Mouse (Mus musculus): ENCODE measurements around the gene Gm5724. TPM values are rescaled to one million over a fixed set of nuclear protein-coding genes. Genes with fewer than 3 reads are reported as not detected.

The Gm5724 gene
- total RNA-seq (2014; rRNA removed) = not detected in 2 replicates
- polyA plus RNA-seq (2015; fragmentation: Nextera tagmentation; extraction: Ambion mirVana) = not detected in 2 replicates

DNA sequence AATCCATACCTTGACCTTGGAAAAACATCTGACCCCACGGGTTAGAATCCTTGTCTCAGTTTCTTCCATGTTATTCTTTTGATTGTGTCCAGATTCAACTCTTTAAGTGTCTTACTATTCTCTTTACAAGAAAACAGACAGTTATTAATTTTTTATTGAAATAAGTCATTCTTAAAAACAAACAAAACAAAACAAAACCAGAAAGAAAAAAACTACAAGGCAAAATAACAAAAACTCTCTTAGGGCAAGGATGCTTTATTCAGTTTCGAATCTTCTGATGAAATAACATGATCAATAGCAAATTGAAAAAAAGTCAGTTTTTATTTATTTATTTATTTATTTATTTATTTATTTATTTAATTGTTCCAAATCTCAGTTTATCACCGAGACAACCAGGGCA lies at the start of gene Gm5724:
TSS of gene Gm5724 (minus strand) at position 101 of the 400 bp plus-strand sequence.
- Histone ChIP-seq H3K27me3 (ENCODE audit: insufficient read depth, low read length) (no peaks in the 10 kb centered on the region), H3K27ac (no peak within 1 kb of the TSS), H3K9me3 (ENCODE audit: low read length) (no peaks in the 10 kb centered on the region), H3K4me1 (ENCODE audit: insufficient read depth, low read length) (no peaks in the 10 kb centered on the region), H3K4me3 (ENCODE audit: low read length) (no peak within 1 kb of the TSS), H3K4me2 (ENCODE audit: low read depth, low read length) (no peak within 1 kb of the TSS), H3K9ac (replicated peaks; ENCODE audit: low read length) (no peak within 1 kb of the TSS), H3K36me3 (ENCODE audit: insufficient read depth, low read length) (no peaks in the 10 kb centered on the region)
- TF ChIP-seq CTCF (IDR thresholded peaks at IDR 0.05; ENCODE audit: low read depth) = no peak
- 88% methylated on average over 3 of the region's 3 CpGs for WGBS
- DNase-seq (ENCODE audit: low spot score) = no peak
- no peak for ATAC-seq

DNA sequence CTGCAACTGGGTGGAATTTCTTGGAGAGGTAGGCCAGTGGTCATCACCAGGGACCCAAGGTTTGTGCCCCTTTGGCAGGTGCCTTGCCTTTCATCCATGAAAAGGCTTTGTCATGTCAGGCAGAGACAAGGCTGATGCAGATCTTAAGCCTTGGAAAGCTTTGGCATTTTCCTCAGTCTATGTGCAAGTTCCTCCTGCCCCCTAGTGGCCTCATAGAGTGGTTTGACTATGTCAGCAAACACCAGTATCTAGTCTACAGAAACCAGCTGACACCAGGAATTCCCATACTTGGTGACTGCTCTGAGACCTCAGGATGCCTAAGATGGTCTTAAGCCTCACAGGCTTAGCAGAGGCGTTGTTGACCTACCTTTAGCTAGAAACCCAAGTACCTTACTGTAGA lies 24.2 kb upstream of the Gm5724 start:
- Histone ChIP-seq H3K36me3 (ENCODE audit: insufficient read depth, low read length) (no peaks in the 10 kb centered on the region), H3K27ac (no peak overlapping the region), H3K9me3 (ENCODE audit: low read length) (no peaks in the 10 kb centered on the region), H3K4me1 (ENCODE audit: insufficient read depth, low read length) (no peaks in the 10 kb centered on the region), H3K9ac (replicated peaks; ENCODE audit: low read length) (no peak overlapping the region), H3K4me2 (ENCODE audit: low read depth, low read length) (no peak overlapping the region), H3K27me3 (ENCODE audit: insufficient read depth, low read length) (no peaks in the 10 kb centered on the region), H3K4me3 (ENCODE audit: low read length) (no peak overlapping the region)
- ATAC-seq (0 out of 2 replicates have a peak, but pooled peaks have one; percentile 45), DNase-seq (ENCODE audit: low spot score) (peak; percentile 67)
- whole genome bisulfite sequencing = 20% methylated on average over 1 of the region's 1 CpGs
- peak; percentile 73 for TF ChIP-seq CTCF (IDR thresholded peaks at IDR 0.05; ENCODE audit: low read depth)

DNA sequence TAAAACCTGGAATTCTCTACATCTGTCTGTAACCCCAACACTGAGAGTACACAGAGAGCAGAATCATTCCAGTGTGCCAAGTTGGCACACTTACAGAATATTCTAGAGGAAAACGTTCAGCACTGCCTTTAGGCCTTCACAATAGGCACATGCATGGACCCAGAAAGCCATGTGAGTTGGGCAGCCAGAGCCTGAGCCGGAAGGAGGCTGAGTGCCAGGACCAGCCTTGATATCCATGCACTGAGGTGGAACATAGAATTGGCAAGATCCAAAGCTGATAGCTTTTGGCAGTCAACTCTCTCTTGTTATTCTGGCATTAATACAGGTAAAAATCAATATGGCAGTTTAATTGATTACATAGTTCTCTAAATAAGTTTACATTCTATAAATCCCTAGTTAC lies 866 bp upstream of the Gm5724 start:
- H3K4me1 ChIP-seq (ENCODE audit: insufficient read depth, low read length) = no peaks in the 10 kb centered on the region
- no peak overlapping the region for H3K4me2 ChIP-seq (ENCODE audit: low read depth, low read length)
- H3K4me3 ChIP-seq (ENCODE audit: low read length) = no peak overlapping the region
- no peak for TF ChIP-seq CTCF (IDR thresholded peaks at IDR 0.05; ENCODE audit: low read depth)
- no peaks in the 10 kb centered on the region for H3K27me3 ChIP-seq (ENCODE audit: insufficient read depth, low read length)
- ATAC-seq (no peak), DNase-seq (ENCODE audit: low spot score) (no peak)
- WGBS = 55% methylated on average over 2 of the region's 2 CpGs
- no peaks in the 10 kb centered on the region for H3K9me3 ChIP-seq (ENCODE audit: low read length)
- H3K27ac ChIP-seq = no peak overlapping the region
- no peak overlapping the region for H3K9ac ChIP-seq (replicated peaks; ENCODE audit: low read length)
- H3K36me3 ChIP-seq (ENCODE audit: insufficient read depth, low read length) = no peaks in the 10 kb centered on the region

DNA sequence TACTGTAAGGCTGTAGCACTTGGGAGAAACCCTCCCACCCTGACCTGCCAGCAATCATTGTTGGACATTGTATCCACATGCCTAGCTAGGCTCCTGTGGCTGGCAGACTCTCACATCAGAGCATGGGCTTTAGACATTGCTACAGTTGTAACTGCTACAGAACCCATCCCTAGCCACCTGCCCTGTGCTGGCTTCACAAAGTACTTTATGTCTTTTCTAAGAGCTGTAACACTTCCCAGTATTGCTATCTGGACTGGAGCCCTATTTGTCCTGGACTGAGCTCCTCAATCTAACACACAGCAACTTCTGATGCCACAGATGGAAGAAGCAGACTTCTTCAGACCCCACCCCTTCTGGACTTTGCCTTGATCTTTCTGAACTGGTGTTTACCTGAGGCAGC lies 82.4 kb downstream of the Gm5724 start:
- H3K9ac ChIP-seq (replicated peaks; ENCODE audit: low read length) = no peak overlapping the region
- H3K27me3 ChIP-seq (ENCODE audit: insufficient read depth, low read length) = no peaks in the 10 kb centered on the region
- H3K4me2 ChIP-seq (ENCODE audit: low read depth, low read length) = no peak overlapping the region
- no peak overlapping the region for H3K4me3 ChIP-seq (ENCODE audit: low read length)
- no peak overlapping the region for H3K27ac ChIP-seq
- DNase-seq (ENCODE audit: low spot score) (no peak), ATAC-seq (no peak)
- no peaks in the 10 kb centered on the region for H3K4me1 ChIP-seq (ENCODE audit: insufficient read depth, low read length)
- no peaks in the 10 kb centered on the region for H3K36me3 ChIP-seq (ENCODE audit: insufficient read depth, low read length)
- no peak for TF ChIP-seq CTCF (IDR thresholded peaks at IDR 0.05; ENCODE audit: low read depth)
- H3K9me3 ChIP-seq (ENCODE audit: low read length) = no peaks in the 10 kb centered on the region

DNA sequence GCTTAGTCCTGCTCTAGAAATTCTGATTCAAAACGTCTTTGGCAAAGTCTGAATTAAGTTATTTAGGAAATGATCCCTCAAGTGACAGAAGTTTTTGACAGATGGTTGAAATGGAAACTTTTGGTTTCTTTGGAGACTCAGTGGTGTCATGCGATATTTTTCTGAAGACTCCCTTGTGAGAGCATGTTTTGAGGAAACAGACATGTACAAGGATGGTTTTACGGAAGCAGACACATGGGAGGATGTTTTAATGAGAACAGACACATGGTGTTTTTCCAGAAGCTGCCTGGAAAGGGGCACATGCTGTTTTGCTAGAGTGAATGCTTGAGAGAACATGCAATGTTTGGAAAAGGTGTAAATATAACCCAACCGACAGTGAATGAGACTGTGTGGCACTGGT lies 86.6 kb downstream of the Gm5724 start:
- Histone ChIP-seq H3K4me2 (ENCODE audit: low read depth, low read length) (no peak overlapping the region), H3K9ac (replicated peaks; ENCODE audit: low read length) (no peak overlapping the region), H3K27ac (no peak overlapping the region), H3K4me1 (ENCODE audit: insufficient read depth, low read length) (no peaks in the 10 kb centered on the region), H3K4me3 (ENCODE audit: low read length) (no peak overlapping the region), H3K9me3 (ENCODE audit: low read length) (no peaks in the 10 kb centered on the region), H3K27me3 (ENCODE audit: insufficient read depth, low read length) (no peaks in the 10 kb centered on the region), H3K36me3 (ENCODE audit: insufficient read depth, low read length) (no peaks in the 10 kb centered on the region)
- ATAC-seq = no peak
- DNase-seq (ENCODE audit: low spot score) = no peak
- TF ChIP-seq CTCF (IDR thresholded peaks at IDR 0.05; ENCODE audit: low read depth) = no peak
- WGBS = 73% methylated on average over 4 of the region's 4 CpGs

Other genes with a start within 250 kb of the Gm5724 start
- gene Slco1c1, start 249.4 kb downstream of the Gm5724 start, total RNA-seq (2014; rRNA removed) = 22.8 and 27.7 TPM in 2 replicates
- gene Slco1c1, start 249.4 kb downstream of the Gm5724 start, polyA plus RNA-seq (2015; fragmentation: Nextera tagmentation; extraction: Ambion mirVana) = 27.2 and 27.7 TPM in 2 replicates
- gene Slco1b2, start 144.3 kb downstream of the Gm5724 start, total RNA-seq (2014; rRNA removed) = not detected in 2 replicates
- gene Slco1b2, start 144.3 kb downstream of the Gm5724 start, polyA plus RNA-seq (2015; fragmentation: Nextera tagmentation; extraction: Ambion mirVana) = not detected in 2 replicates
- gene Slco1a4, start 82.4 kb upstream of the Gm5724 start, total RNA-seq (2014; rRNA removed) = 5.3 and 5.4 TPM in 2 replicates
- gene Slco1a4, start 82.4 kb upstream of the Gm5724 start, polyA plus RNA-seq (2015; fragmentation: Nextera tagmentation; extraction: Ambion mirVana) = 5.5 and 6.2 TPM in 2 replicates
- gene Slco1a1, start 173.2 kb upstream of the Gm5724 start, total RNA-seq (2014; rRNA removed) = not detected in 2 replicates
- not detected in 2 replicates for gene Slco1a1, start 173.2 kb upstream of the Gm5724 start, polyA plus RNA-seq (2015; fragmentation: Nextera tagmentation; extraction: Ambion mirVana)
- 0.58 TPM in 1 of 2 replicates, not detected in the other for gene Gm6614, start 237.6 kb upstream of the Gm5724 start, total RNA-seq (2014; rRNA removed)
- gene Gm6614, start 237.6 kb upstream of the Gm5724 start, polyA plus RNA-seq (2015; fragmentation: Nextera tagmentation; extraction: Ambion mirVana) = not detected in 2 replicates